Mouse (Mus musculus) midbrain, embryonic 16.5 days (tissue): ENCODE measurements around the gene Phf20. TPM values are rescaled to one million over a fixed set of nuclear protein-coding genes. Genes with fewer than 3 reads are reported as not detected.

ENCODE experiments used
- ATAC-seq: fragments of 200-750 bp; cut with Nextera tagmentation; 2 replicates; pipeline ENCODE4 v1.8.0; 2017; ENCODE audit warnings: moderate TSS enrichment
- H3K27ac ChIP-seq: fragments of 300-500 bp; sonication (generic); 2 replicates; pipeline ENCODE4 v1.5.1; 2014; ENCODE audit warnings: mild to moderate bottlenecking, low read length, mixed read lengths
- H3K27me3 ChIP-seq: fragments of 300-500 bp; sonication (generic); 2 replicates; pipeline ENCODE4 v1.6.1; 2014; ENCODE audit warnings: low read depth, low read length, mixed read lengths; ENCODE audit not compliant: control insufficient read depth, insufficient read depth
- H3K36me3 ChIP-seq: fragments of 300-500 bp; sonication (generic); 2 replicates; pipeline ENCODE4 v1.6.1; 2014; ENCODE audit warnings: mild to moderate bottlenecking, low read length, moderate library complexity, mixed read lengths; ENCODE audit not compliant: control insufficient read depth, insufficient read depth
- H3K4me1 ChIP-seq: fragments of 300-500 bp; sonication (generic); 2 replicates; pipeline ENCODE4 v1.6.1; 2014; ENCODE audit warnings: mild to moderate bottlenecking, low read length, mixed read lengths; ENCODE audit not compliant: control insufficient read depth, insufficient read depth
- H3K4me2 ChIP-seq: fragments of 300-500 bp; sonication (generic); 2 replicates; pipeline ENCODE4 v1.6.1; 2014; ENCODE audit warnings: mild to moderate bottlenecking, low read length, mixed read lengths
- H3K4me3 ChIP-seq: fragments of 300-500 bp; sonication (generic); 2 replicates; pipeline ENCODE4 v1.5.1; 2014; ENCODE audit warnings: low read depth, mild to moderate bottlenecking, low read length, moderate library complexity, mixed read lengths
- H3K9ac ChIP-seq: fragments of 300-500 bp; sonication (generic); 2 replicates; pipeline ENCODE4 v1.6.1; 2014; ENCODE audit warnings: low read depth, low read length, mixed read lengths
- H3K9me3 ChIP-seq: fragments of 300-500 bp; sonication (generic); replicated peaks from 2 replicates; pipeline ENCODE4 v1.6.1; 2014; ENCODE audit warnings: mild to moderate bottlenecking, low read length, mixed read lengths; ENCODE audit not compliant: control insufficient read depth, poor library complexity, severe bottlenecking
- WGBS: fragments of 180-500 bp; shearing (Covaris S2); extraction: QIAGEN DNeasy Blood & Tissue Kit; methylation state at CpG from one replicate; pipeline ENCODE4 v1.1.7; 2014; 5-methylcytosine and 5-hydroxymethylcytosine counted together
- polyA plus RNA-seq: library from polyadenylated mRNA; unstranded; fragments of >200 nt; fragmentation: Nextera tagmentation; extraction: Ambion mirVana; gene quantifications from 2 replicates; pipeline ENCODE4 v1.2.1, GENCODE M21; 2015

Phf20 gene
- polyA plus RNA-seq, 1 experiment from 2014 or later: 132 TPM

GRCm38 (mm10) chr2:156247599-156247998, 51.3 kb downstream of the Phf20 start:
- no peak overlapping the region for H3K27ac ChIP-seq
- no peaks in the 10 kb centered on the region for H3K4me1 ChIP-seq
- no peak overlapping the region for H3K4me3 ChIP-seq
- no peak overlapping the region for H3K4me2 ChIP-seq
- H3K9me3 ChIP-seq: no peaks in the 10 kb centered on the region
- no peaks in the 10 kb centered on the region for H3K27me3 ChIP-seq
- H3K36me3 ChIP-seq: peaks cover 8% of the 10 kb centered on the region
- H3K9ac ChIP-seq: no peak overlapping the region
- no peak for ATAC-seq

- no peak overlapping the region for H3K9ac ChIP-seq
- no peak overlapping the region for H3K27ac ChIP-seq
- peaks cover 19% of the 10 kb centered on the region for H3K36me3 ChIP-seq
- ATAC-seq: no peak
- no peaks in the 10 kb centered on the region for H3K4me1 ChIP-seq
- H3K9me3 ChIP-seq: no peaks in the 10 kb centered on the region
- no peaks in the 10 kb centered on the region for H3K27me3 ChIP-seq
- H3K4me2 ChIP-seq: no peak overlapping the region
- H3K4me3 ChIP-seq: no peak overlapping the region
Observed at GRCm38 (mm10) chr2:156250761-156251160, 54.5 kb downstream of the Phf20 start.

GRCm38 (mm10) chr2:156251291-156251690, 55.0 kb downstream of the Phf20 start:
- no peak for ATAC-seq
- Histone ChIP-seq H3K4me2 (no peak overlapping the region), H3K27me3 (no peaks in the 10 kb centered on the region), H3K4me1 (no peaks in the 10 kb centered on the region), H3K9me3 (no peaks in the 10 kb centered on the region), H3K36me3 (peaks cover 19% of the 10 kb centered on the region), H3K27ac (no peak overlapping the region), H3K9ac (no peak overlapping the region), H3K4me3 (no peak overlapping the region)
- WGBS: 96% methylated on average over 1 of the region's 1 CpGs

- no peak overlapping the region for H3K4me2 ChIP-seq
- WGBS: 64% methylated on average over 2 of the region's 2 CpGs
- H3K27ac ChIP-seq: 0 out of 2 replicates have a peak overlapping the region, but pooled peaks have one; percentile 30
- ATAC-seq: no peak
- peaks cover 24% of the 10 kb centered on the region for H3K36me3 ChIP-seq
- H3K27me3 ChIP-seq: no peaks in the 10 kb centered on the region
- no peaks in the 10 kb centered on the region for H3K4me1 ChIP-seq
- H3K9ac ChIP-seq: no peak overlapping the region
- H3K9me3 ChIP-seq: no peaks in the 10 kb centered on the region
- no peak overlapping the region for H3K4me3 ChIP-seq
Observed at GRCm38 (mm10) chr2:156257051-156257450, 60.8 kb downstream of the Phf20 start.

GRCm38 (mm10) chr2:156257922-156258761, 61.9 kb downstream of the Phf20 start:
- H3K27me3 ChIP-seq: no peaks in the 10 kb centered on the region
- no peak overlapping the region for H3K4me2 ChIP-seq
- no peak for ATAC-seq
- H3K36me3 ChIP-seq: peaks cover 14% of the 10 kb centered on the region
- no peak overlapping the region for H3K27ac ChIP-seq
- H3K4me1 ChIP-seq: no peaks in the 10 kb centered on the region
- no peaks in the 10 kb centered on the region for H3K9me3 ChIP-seq
- 90% methylated on average over 11 of the region's 11 CpGs for WGBS
- H3K9ac ChIP-seq: no peak overlapping the region
- H3K4me3 ChIP-seq: no peak overlapping the region

- Histone ChIP-seq H3K36me3 (peaks cover 7% of the 10 kb centered on the region; the same call in 1 of the 2 replicates), H3K4me2 (no peak overlapping the region)
Observed at GRCm38 (mm10) chr2:156260968-156261367, 64.7 kb downstream of the Phf20 start.

GRCm38 (mm10) chr2:156263204-156263893, 67.1 kb downstream of the Phf20 start:
- H3K36me3 ChIP-seq: peaks cover 7% of the 10 kb centered on the region; the same call in 1 of the 2 replicates
- H3K27me3 ChIP-seq: no peaks in the 10 kb centered on the region
- H3K4me2 ChIP-seq: no peak overlapping the region
- no peak overlapping the region for H3K4me3 ChIP-seq
- no peaks in the 10 kb centered on the region for H3K4me1 ChIP-seq
- WGBS: 87% methylated on average over 4 of the region's 4 CpGs
- no peak overlapping the region for H3K9ac ChIP-seq
- no peak for ATAC-seq
- H3K27ac ChIP-seq: no peak overlapping the region
- H3K9me3 ChIP-seq: no peaks in the 10 kb centered on the region

More at GRCm38 (mm10) chr2:156260968-156261367, 64.7 kb downstream of the Phf20 start:
- Histone ChIP-seq H3K4me1 (no peaks in the 10 kb centered on the region), H3K9ac (no peak overlapping the region), H3K27me3 (no peaks in the 10 kb centered on the region), H3K9me3 (no peaks in the 10 kb centered on the region), H3K27ac (no peak overlapping the region), H3K4me3 (no peak overlapping the region)
- WGBS: 96% methylated on average over 2 of the region's 2 CpGs
- ATAC-seq: no peak

GRCm38 (mm10) chr2:156267636-156268035, 71.4 kb downstream of the Phf20 start:
- Histone ChIP-seq H3K27me3 (no peaks in the 10 kb centered on the region), H3K9me3 (no peaks in the 10 kb centered on the region), H3K4me3 (no peak overlapping the region), H3K9ac (no peak overlapping the region), H3K27ac (no peak overlapping the region), H3K36me3 (no peaks in the 10 kb centered on the region), H3K4me1 (no peaks in the 10 kb centered on the region), H3K4me2 (no peak overlapping the region)
- WGBS: 97% methylated on average over 9 of the region's 9 CpGs
- no peak for ATAC-seq

- no peaks in the 10 kb centered on the region for H3K27me3 ChIP-seq
- H3K27ac ChIP-seq: no peak overlapping the region
- no peak overlapping the region for H3K4me3 ChIP-seq
- no peaks in the 10 kb centered on the region for H3K4me1 ChIP-seq
- H3K4me2 ChIP-seq: no peak overlapping the region
- ATAC-seq: no peak
- WGBS: 97% methylated on average over 6 of the region's 6 CpGs
- no peaks in the 10 kb centered on the region for H3K9me3 ChIP-seq
- no peak overlapping the region for H3K9ac ChIP-seq
- no peaks in the 10 kb centered on the region; the same call in 1 of the 2 replicates for H3K36me3 ChIP-seq
Observed at GRCm38 (mm10) chr2:156272553-156272952, 76.3 kb downstream of the Phf20 start.
